Mouse (Mus musculus): Measurements from ENCODE around the gene Ovca2.

Gene Ovca2

GRCm38 (mm10) chr11:75154053-75154585 is 24.5 kb downstream of the Ovca2 start:
- no peak for DNase-seq (ENCODE audit: low spot score in 2 of 2)

- DNase-seq (ENCODE audit: low spot score in 2 of 2) = no peak
These were observed 25.8 kb downstream of the Ovca2 start for GRCm38 (mm10) chr11:75152603-75153557.

GRCm38 (mm10) chr11:75150346-75150745 is 28.3 kb downstream of the Ovca2 start:
- no peak for DNase-seq (ENCODE audit: low spot score in 2 of 2)

GRCm38 (mm10) chr11:75148332-75149035 is 30.2 kb downstream of the Ovca2 start:
- no peak for DNase-seq (ENCODE audit: low spot score in 2 of 2)

- no peak for DNase-seq (ENCODE audit: low spot score in 2 of 2)
These were observed 30.8 kb downstream of the Ovca2 start for GRCm38 (mm10) chr11:75147846-75148168.

GRCm38 (mm10) chr11:75147106-75147845 is 31.4 kb downstream of the Ovca2 start:
- no peak for DNase-seq (ENCODE audit: low spot score in 2 of 2)

GRCm38 (mm10) chr11:75145841-75146240 is 32.8 kb downstream of the Ovca2 start:
- no peak for DNase-seq (ENCODE audit: low spot score in 2 of 2)

GRCm38 (mm10) chr11:75142749-75143148 is 35.9 kb downstream of the Ovca2 start:
- DNase-seq (ENCODE audit: low spot score in 2 of 2) = no peak

GRCm38 (mm10) chr11:75141913-75142312 is 36.7 kb downstream of the Ovca2 start:
- no peak for DNase-seq (ENCODE audit: low spot score in 2 of 2)

- no peak for DNase-seq (ENCODE audit: low spot score in 2 of 2)
These were observed 37.6 kb downstream of the Ovca2 start for GRCm38 (mm10) chr11:75141038-75141437.

GRCm38 (mm10) chr11:75140431-75140830 is 38.2 kb downstream of the Ovca2 start:
- no peak for DNase-seq (ENCODE audit: low spot score in 2 of 2)

- no peak for DNase-seq (ENCODE audit: low spot score in 2 of 2)
These were observed 39.3 kb downstream of the Ovca2 start for GRCm38 (mm10) chr11:75139122-75139963.

GRCm38 (mm10) chr11:75136666-75137398 is 41.8 kb downstream of the Ovca2 start:
- no peak for DNase-seq (ENCODE audit: low spot score in 2 of 2)

GRCm38 (mm10) chr11:75135358-75135757 is 43.3 kb downstream of the Ovca2 start:
- DNase-seq (ENCODE audit: low spot score in 2 of 2) = no peak

- no peak for DNase-seq (ENCODE audit: low spot score in 2 of 2)
These were observed 44.1 kb downstream of the Ovca2 start for GRCm38 (mm10) chr11:75134485-75135068.

GRCm38 (mm10) chr11:75133951-75134350 is 44.7 kb downstream of the Ovca2 start:
- DNase-seq (ENCODE audit: low spot score in 2 of 2) = no peak

- no peak for DNase-seq (ENCODE audit: low spot score in 2 of 2)
These were observed 45.2 kb downstream of the Ovca2 start for GRCm38 (mm10) chr11:75133391-75133790.

GRCm38 (mm10) chr11:75132278-75132677 is 46.4 kb downstream of the Ovca2 start:
- DNase-seq (ENCODE audit: low spot score in 2 of 2) = no peak

GRCm38 (mm10) chr11:75131300-75131699 is 47.3 kb downstream of the Ovca2 start:
- no peak for DNase-seq (ENCODE audit: low spot score in 2 of 2)

GRCm38 (mm10) chr11:75129481-75129880 is 49.2 kb downstream of the Ovca2 start:
- DNase-seq (ENCODE audit: low spot score in 2 of 2) = no peak
